Mouse (Mus musculus): Measurements from ENCODE around the gene Glmn. TPM values are rescaled to one million over a fixed set of nuclear protein-coding genes. Genes with fewer than 3 reads are reported as not detected.

The Glmn gene
- total RNA-seq, 2 experiments from 2014 or later = 22.4 TPM

DNA sequence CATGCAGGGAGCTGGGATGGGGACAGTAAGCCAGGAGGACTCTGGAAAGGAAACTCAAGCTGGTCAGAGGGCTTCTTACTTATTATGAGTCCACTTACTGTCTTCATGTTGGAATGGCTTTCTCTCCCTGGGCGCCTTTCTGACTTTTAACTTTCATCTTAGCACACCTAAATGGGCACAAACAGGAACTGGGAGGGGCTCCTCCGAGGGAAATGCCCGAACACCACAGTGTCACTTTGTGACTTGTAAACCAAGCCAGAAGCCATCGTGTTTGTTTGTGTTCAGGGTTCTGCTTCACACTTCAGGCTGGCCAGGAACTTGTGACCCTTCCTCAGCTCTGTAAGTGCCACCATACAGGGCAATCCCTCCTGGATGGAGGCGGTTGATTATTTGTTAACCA is 43.4 kb downstream of the Glmn start:
- intact Hi-C loops (cut with DNase I) = no loop called here
- DNase-seq (ENCODE audit: extremely low spot score in 1 of 2, low spot score in 2 of 2) = no peak

DNA sequence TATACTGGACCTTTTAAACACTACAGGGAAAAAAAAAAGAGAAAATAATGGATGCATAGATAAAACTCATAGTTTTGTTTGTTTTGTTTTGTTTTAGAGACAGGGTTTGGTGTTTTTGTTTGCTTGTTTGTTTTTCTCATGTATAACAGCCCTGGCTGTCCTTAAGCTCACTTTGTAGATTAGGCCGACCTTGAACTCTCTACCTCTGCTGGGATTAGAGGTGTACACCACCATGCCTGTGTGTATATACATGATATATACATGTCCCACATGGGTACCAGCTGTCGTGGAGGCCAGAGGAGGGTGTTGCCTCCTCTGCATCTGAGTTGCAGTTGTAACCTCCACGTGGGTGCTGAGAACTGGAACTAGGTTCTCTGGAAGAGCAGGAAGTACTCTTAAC is 49.2 kb downstream of the Glmn start:
- Histone ChIP-seq H3K4me3 (no peak overlapping the region), H3K27ac (no peak overlapping the region)
- DNase-seq (ENCODE audit: extremely low spot score in 1 of 2, low spot score in 2 of 2) = no peak
- no peak for TF ChIP-seq CTCF (IDR thresholded peaks at IDR 0.05)
- intact Hi-C loops (cut with DNase I) = no loop called here

More for the DNA sequence above, 43.4 kb downstream of the Glmn start:
- no peak for TF ChIP-seq CTCF (IDR thresholded peaks at IDR 0.05)
- Histone ChIP-seq H3K27ac (no peak overlapping the region), H3K4me3 (no peak overlapping the region)

GRCm38 (mm10) chr5:107547955-107548354 is 49.7 kb downstream of the Glmn start:
- no peak for DNase-seq (ENCODE audit: extremely low spot score in 1 of 2, low spot score in 2 of 2)
- no peak for TF ChIP-seq CTCF (IDR thresholded peaks at IDR 0.05)
- H3K27ac ChIP-seq = no peak overlapping the region
- H3K4me3 ChIP-seq = no peak overlapping the region
- intact Hi-C loops (cut with DNase I) = no loop called here

DNA sequence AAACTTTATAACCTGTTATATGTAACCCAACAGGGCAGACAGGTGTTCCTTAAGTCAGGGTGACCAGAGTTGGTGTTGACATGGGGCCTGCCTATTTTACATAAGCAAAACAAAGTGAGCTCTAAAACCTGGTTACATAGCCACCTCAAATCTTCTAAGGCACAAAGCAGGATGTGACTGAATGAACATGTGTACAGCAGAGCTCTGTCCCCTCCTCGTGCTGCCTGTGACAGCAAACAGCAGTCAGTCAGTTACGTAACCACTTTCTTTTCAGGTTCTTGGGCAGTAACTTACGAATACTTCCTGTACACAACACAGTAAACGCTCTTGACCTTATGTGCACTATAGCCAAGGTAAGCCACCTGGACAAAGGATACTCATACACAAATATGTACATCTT is 51.8 kb downstream of the Glmn start:
- H3K27ac ChIP-seq = no peak overlapping the region

GRCm38 (mm10) chr5:107541696-107542095 is 56.0 kb downstream of the Glmn start:
- no peak overlapping the region for H3K27ac ChIP-seq
- no peak for DNase-seq (ENCODE audit: extremely low spot score in 1 of 2, low spot score in 2 of 2)
- no peak for TF ChIP-seq CTCF (IDR thresholded peaks at IDR 0.05)
- intact Hi-C loops (cut with DNase I) = no loop called here
- H3K4me3 ChIP-seq = no peak overlapping the region

More for the DNA sequence above, 51.8 kb downstream of the Glmn start:
- intact Hi-C loops (cut with DNase I) = no loop called here
- no peak for DNase-seq (ENCODE audit: extremely low spot score in 1 of 2, low spot score in 2 of 2)
- TF ChIP-seq CTCF (IDR thresholded peaks at IDR 0.05) = no peak
- H3K4me3 ChIP-seq = no peak overlapping the region

GRCm38 (mm10) chr5:107534581-107534980 is 63.1 kb downstream of the Glmn start, which contains the start of gene 1700028K03Rik:
TSS of gene 1700028K03Rik (plus strand) at chr5:107534709.
- DNase-seq (ENCODE audit: extremely low spot score in 1 of 2, low spot score in 2 of 2) = no peak
- Histone ChIP-seq H3K4me3 (no peak within 1 kb of the TSS), H3K27ac (no peak within 1 kb of the TSS)
- intact Hi-C loops (cut with DNase I) = no loop called here
- TF ChIP-seq CTCF (IDR thresholded peaks at IDR 0.05) = no peak

DNA sequence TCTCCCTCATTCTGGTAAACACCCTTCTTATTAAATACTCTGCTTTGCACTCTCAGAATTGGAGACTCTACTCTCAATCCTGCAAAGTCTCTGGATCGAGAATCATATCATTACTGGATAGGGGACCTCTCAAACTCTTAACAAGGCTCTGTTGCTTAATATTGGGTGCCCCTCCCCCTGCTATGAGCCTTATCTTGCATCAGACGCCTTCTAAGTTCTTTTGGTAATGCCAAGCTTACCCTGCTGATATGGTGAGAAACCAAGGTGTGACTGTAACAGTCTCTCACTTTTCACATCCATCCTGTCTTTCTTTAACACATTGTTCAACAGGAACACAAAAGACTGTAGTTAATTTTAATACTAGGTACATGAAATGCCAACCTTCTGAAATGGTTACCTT is 64.1 kb downstream of the Glmn start:
- DNase-seq (ENCODE audit: extremely low spot score in 1 of 2, low spot score in 2 of 2) = no peak
- Histone ChIP-seq H3K27ac (no peak overlapping the region), H3K4me3 (no peak overlapping the region)
- TF ChIP-seq CTCF (IDR thresholded peaks at IDR 0.05) = no peak
- intact Hi-C loops (cut with DNase I) = no loop called here

GRCm38 (mm10) chr5:107528856-107529255 is 68.8 kb downstream of the Glmn start:
- intact Hi-C loops (cut with DNase I) = no loop called here
- Histone ChIP-seq H3K27ac (no peak overlapping the region), H3K4me3 (no peak overlapping the region)
- TF ChIP-seq CTCF (IDR thresholded peaks at IDR 0.05) = no peak
- no peak for DNase-seq (ENCODE audit: extremely low spot score in 1 of 2, low spot score in 2 of 2)

GRCm38 (mm10) chr5:107524281-107524680 is 73.4 kb downstream of the Glmn start:
- intact Hi-C loops (cut with DNase I) = loop anchor here (2.0 kb wide), 2 partner anchors 73 to 119 kb away; no protein-coding TSS in a partner anchor
- DNase-seq (ENCODE audit: extremely low spot score in 1 of 2, low spot score in 2 of 2) = peak; percentile 43 to 47
- TF ChIP-seq CTCF (IDR thresholded peaks at IDR 0.05) = peak; percentile 14; the same call in 1 of the 2 replicates
- Histone ChIP-seq H3K4me3 (no peak overlapping the region), H3K27ac (peak overlapping the region; percentile 80)

- H3K27ac ChIP-seq = peak overlapping the region; percentile 80
- peak in 1 of 2 experiments; percentile 44 for DNase-seq (ENCODE audit: extremely low spot score in 1 of 2, low spot score in 2 of 2)
- intact Hi-C loops (cut with DNase I) = no loop called here
- no peak overlapping the region for H3K4me3 ChIP-seq
- TF ChIP-seq CTCF (IDR thresholded peaks at IDR 0.05) = no peak
Measured at GRCm38 (mm10) chr5:107521897-107522296, 75.8 kb downstream of the Glmn start.

- Histone ChIP-seq H3K27ac (peak overlapping the region; percentile 80), H3K4me3 (no peak overlapping the region)
- no peak for DNase-seq (ENCODE audit: extremely low spot score in 1 of 2, low spot score in 2 of 2)
- TF ChIP-seq CTCF (IDR thresholded peaks at IDR 0.05) = no peak
- intact Hi-C loops (cut with DNase I) = no loop called here
Measured at GRCm38 (mm10) chr5:107521386-107521785, 76.3 kb downstream of the Glmn start.

GRCm38 (mm10) chr5:107518602-107519001 is 79.1 kb downstream of the Glmn start:
- H3K27ac ChIP-seq = no peak overlapping the region
- H3K4me3 ChIP-seq = no peak overlapping the region
- no peak for TF ChIP-seq CTCF (IDR thresholded peaks at IDR 0.05)
- intact Hi-C loops (cut with DNase I) = no loop called here
- DNase-seq (ENCODE audit: extremely low spot score in 1 of 2, low spot score in 2 of 2) = no peak

GRCm38 (mm10) chr5:107516087-107516486 is 81.6 kb downstream of the Glmn start:
- no peak for DNase-seq (ENCODE audit: extremely low spot score in 1 of 2, low spot score in 2 of 2)
- intact Hi-C loops (cut with DNase I) = no loop called here
- no peak overlapping the region for H3K4me3 ChIP-seq
- no peak for TF ChIP-seq CTCF (IDR thresholded peaks at IDR 0.05)
- H3K27ac ChIP-seq = peak overlapping the region; percentile 70

Data from left cerebral cortex, adult 2 months (tissue).